Mouse (Mus musculus): ENCODE results near the gene Zdhhc17. TPM values are rescaled to one million over a fixed set of nuclear protein-coding genes. Genes with fewer than 3 reads are reported as not detected.

The Zdhhc17 gene
- polyA plus RNA-seq, 1 experiment from 2014 or later, result 23.2 TPM

GRCm38 (mm10) chr10:110997180-110997579 is 12.8 kb downstream of the Zdhhc17 start:
- H3K4me2 ChIP-seq (ENCODE audit: low read depth, low read length), result no peak overlapping the region
- no peaks in the 10 kb centered on the region for H3K9me3 ChIP-seq (replicated peaks; ENCODE audit: control insufficient read depth, low read length)
- H3K36me3 ChIP-seq (replicated peaks; ENCODE audit: control insufficient read depth, insufficient read depth, low read depth, low read length), result no peaks in the 10 kb centered on the region
- H3K27ac ChIP-seq (replicated peaks; ENCODE audit: low read depth, low read length), result no peak overlapping the region
- DNase-seq (ENCODE audit: low spot score), result no peak
- H3K4me3 ChIP-seq (ENCODE audit: low read depth, low read length), result no peak overlapping the region
- no peak for ATAC-seq (replicated peaks; ENCODE audit: insufficient number of reproducible peaks, low FRiP score, low TSS enrichment, low read depth)
- no peak overlapping the region for H3K9ac ChIP-seq (replicated peaks; ENCODE audit: low read length)
- no peaks in the 10 kb centered on the region for H3K27me3 ChIP-seq (ENCODE audit: control insufficient read depth, insufficient read depth, low read length)
- no peaks in the 10 kb centered on the region for H3K4me1 ChIP-seq (ENCODE audit: control insufficient read depth, insufficient read depth, low read length)
- WGBS, result 91% methylated on average over 6 of the region's 6 CpGs

DNA sequence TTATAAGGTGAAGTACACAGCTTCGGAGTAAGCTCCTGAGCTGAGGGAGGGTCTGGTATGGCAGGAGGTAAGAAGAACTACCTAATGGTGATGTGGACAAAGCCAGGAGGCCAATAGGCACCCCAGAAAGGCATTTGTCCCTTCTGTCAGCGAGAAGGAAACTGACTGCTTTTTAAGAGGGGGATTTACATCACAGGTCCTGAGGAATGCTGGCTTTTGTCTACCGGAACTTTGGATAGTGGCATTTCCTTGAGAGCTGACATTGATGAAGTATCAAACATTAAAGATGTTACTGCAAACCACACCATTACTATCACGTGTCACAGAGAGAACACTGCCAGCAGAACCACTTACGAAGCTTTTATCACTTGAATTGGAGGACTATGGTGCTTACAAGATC is 15.2 kb downstream of the Zdhhc17 start:
- no peaks in the 10 kb centered on the region for H3K36me3 ChIP-seq (replicated peaks; ENCODE audit: control insufficient read depth, insufficient read depth, low read depth, low read length)
- no peak overlapping the region for H3K27ac ChIP-seq (replicated peaks; ENCODE audit: low read depth, low read length)
- DNase-seq (ENCODE audit: low spot score) (no peak), ATAC-seq (replicated peaks; ENCODE audit: insufficient number of reproducible peaks, low FRiP score, low TSS enrichment, low read depth) (no peak)
- no peaks in the 10 kb centered on the region for H3K27me3 ChIP-seq (ENCODE audit: control insufficient read depth, insufficient read depth, low read length)
- H3K4me1 ChIP-seq (ENCODE audit: control insufficient read depth, insufficient read depth, low read length), result no peaks in the 10 kb centered on the region
- H3K4me2 ChIP-seq (ENCODE audit: low read depth, low read length), result no peak overlapping the region
- no peaks in the 10 kb centered on the region for H3K9me3 ChIP-seq (replicated peaks; ENCODE audit: control insufficient read depth, low read length)
- no peak overlapping the region for H3K9ac ChIP-seq (replicated peaks; ENCODE audit: low read length)
- H3K4me3 ChIP-seq (ENCODE audit: low read depth, low read length), result no peak overlapping the region
- whole genome bisulfite sequencing, result 78% methylated on average over 5 of the region's 5 CpGs

GRCm38 (mm10) chr10:110993249-110993648 is 16.7 kb downstream of the Zdhhc17 start:
- no peak for ATAC-seq (replicated peaks; ENCODE audit: insufficient number of reproducible peaks, low FRiP score, low TSS enrichment, low read depth)
- Histone ChIP-seq H3K36me3 (replicated peaks; ENCODE audit: control insufficient read depth, insufficient read depth, low read depth, low read length) (no peaks in the 10 kb centered on the region), H3K4me3 (ENCODE audit: low read depth, low read length) (no peak overlapping the region), H3K27me3 (ENCODE audit: control insufficient read depth, insufficient read depth, low read length) (no peaks in the 10 kb centered on the region), H3K9me3 (replicated peaks; ENCODE audit: control insufficient read depth, low read length) (no peaks in the 10 kb centered on the region), H3K4me2 (ENCODE audit: low read depth, low read length) (no peak overlapping the region), H3K9ac (replicated peaks; ENCODE audit: low read length) (no peak overlapping the region), H3K4me1 (ENCODE audit: control insufficient read depth, insufficient read depth, low read length) (no peaks in the 10 kb centered on the region), H3K27ac (replicated peaks; ENCODE audit: low read depth, low read length) (no peak overlapping the region)
- DNase-seq (ENCODE audit: low spot score), result no peak
- whole genome bisulfite sequencing, result 59% methylated on average over 5 of the region's 5 CpGs

DNA sequence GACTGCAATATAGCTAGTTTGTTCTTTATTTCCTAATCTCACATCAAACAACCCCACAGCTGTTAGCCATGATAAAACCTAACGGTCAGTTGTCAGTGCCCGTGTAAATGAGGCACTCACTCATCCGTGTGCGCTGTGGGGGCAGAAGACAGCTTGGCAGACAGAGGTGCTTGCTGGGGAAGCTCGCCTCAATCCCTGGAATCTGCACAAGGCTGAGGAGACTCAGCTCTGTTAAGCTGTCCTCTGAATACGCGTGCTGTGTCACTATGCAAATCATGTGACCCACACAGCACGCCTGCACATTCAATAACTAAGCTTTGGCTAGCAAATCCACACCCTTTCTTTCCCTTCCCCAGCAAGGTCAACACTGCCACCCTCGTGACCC is 17.9 kb downstream of the Zdhhc17 start:
- H3K27me3 ChIP-seq (ENCODE audit: control insufficient read depth, insufficient read depth, low read length), result no peaks in the 10 kb centered on the region
- ATAC-seq (replicated peaks; ENCODE audit: insufficient number of reproducible peaks, low FRiP score, low TSS enrichment, low read depth) (no peak), DNase-seq (ENCODE audit: low spot score) (no peak)
- no peaks in the 10 kb centered on the region for H3K4me1 ChIP-seq (ENCODE audit: control insufficient read depth, insufficient read depth, low read length)
- H3K4me3 ChIP-seq (ENCODE audit: low read depth, low read length), result no peak overlapping the region
- H3K36me3 ChIP-seq (replicated peaks; ENCODE audit: control insufficient read depth, insufficient read depth, low read depth, low read length), result no peaks in the 10 kb centered on the region
- no peak overlapping the region for H3K27ac ChIP-seq (replicated peaks; ENCODE audit: low read depth, low read length)
- no peak overlapping the region for H3K4me2 ChIP-seq (ENCODE audit: low read depth, low read length)
- no peak overlapping the region for H3K9ac ChIP-seq (replicated peaks; ENCODE audit: low read length)
- H3K9me3 ChIP-seq (replicated peaks; ENCODE audit: control insufficient read depth, low read length), result no peaks in the 10 kb centered on the region
- WGBS, result 58% methylated on average over 9 of the region's 9 CpGs

- H3K27ac ChIP-seq (replicated peaks; ENCODE audit: low read depth, low read length), result no peak overlapping the region
Observed at GRCm38 (mm10) chr10:110991307-110992046, 18.5 kb downstream of the Zdhhc17 start.

GRCm38 (mm10) chr10:110989729-110990128 is 20.2 kb downstream of the Zdhhc17 start:
- Histone ChIP-seq H3K9ac (replicated peaks; ENCODE audit: low read length) (no peak overlapping the region), H3K4me1 (ENCODE audit: control insufficient read depth, insufficient read depth, low read length) (no peaks in the 10 kb centered on the region), H3K27ac (replicated peaks; ENCODE audit: low read depth, low read length) (no peak overlapping the region), H3K9me3 (replicated peaks; ENCODE audit: control insufficient read depth, low read length) (no peaks in the 10 kb centered on the region), H3K4me2 (ENCODE audit: low read depth, low read length) (no peak overlapping the region), H3K27me3 (ENCODE audit: control insufficient read depth, insufficient read depth, low read length) (no peaks in the 10 kb centered on the region), H3K36me3 (replicated peaks; ENCODE audit: control insufficient read depth, insufficient read depth, low read depth, low read length) (no peaks in the 10 kb centered on the region), H3K4me3 (ENCODE audit: low read depth, low read length) (no peak overlapping the region)
- 69% methylated on average over 2 of the region's 2 CpGs for WGBS
- DNase-seq (ENCODE audit: low spot score), result peak; percentile 39
- ATAC-seq (replicated peaks; ENCODE audit: insufficient number of reproducible peaks, low FRiP score, low TSS enrichment, low read depth), result no peak

More at GRCm38 (mm10) chr10:110991307-110992046, 18.5 kb downstream of the Zdhhc17 start:
- Histone ChIP-seq H3K4me2 (ENCODE audit: low read depth, low read length) (no peak overlapping the region), H3K9ac (replicated peaks; ENCODE audit: low read length) (no peak overlapping the region), H3K4me3 (ENCODE audit: low read depth, low read length) (no peak overlapping the region), H3K36me3 (replicated peaks; ENCODE audit: control insufficient read depth, insufficient read depth, low read depth, low read length) (no peaks in the 10 kb centered on the region), H3K4me1 (ENCODE audit: control insufficient read depth, insufficient read depth, low read length) (no peaks in the 10 kb centered on the region), H3K9me3 (replicated peaks; ENCODE audit: control insufficient read depth, low read length) (no peaks in the 10 kb centered on the region), H3K27me3 (ENCODE audit: control insufficient read depth, insufficient read depth, low read length) (no peaks in the 10 kb centered on the region)
- 71% methylated on average over 6 of the region's 6 CpGs for WGBS
- ATAC-seq (replicated peaks; ENCODE audit: insufficient number of reproducible peaks, low FRiP score, low TSS enrichment, low read depth) (0 out of 2 replicates have a peak, but pooled peaks have one; percentile 48), DNase-seq (ENCODE audit: low spot score) (no peak)

- no peak for ATAC-seq (replicated peaks; ENCODE audit: insufficient number of reproducible peaks, low FRiP score, low TSS enrichment, low read depth)
- DNase-seq (ENCODE audit: low spot score), result no peak
- Histone ChIP-seq H3K9me3 (replicated peaks; ENCODE audit: control insufficient read depth, low read length) (no peaks in the 10 kb centered on the region), H3K4me1 (ENCODE audit: control insufficient read depth, insufficient read depth, low read length) (no peaks in the 10 kb centered on the region), H3K27me3 (ENCODE audit: control insufficient read depth, insufficient read depth, low read length) (no peaks in the 10 kb centered on the region), H3K27ac (replicated peaks; ENCODE audit: low read depth, low read length) (no peak overlapping the region), H3K4me3 (ENCODE audit: low read depth, low read length) (no peak overlapping the region), H3K4me2 (ENCODE audit: low read depth, low read length) (no peak overlapping the region), H3K9ac (replicated peaks; ENCODE audit: low read length) (no peak overlapping the region), H3K36me3 (replicated peaks; ENCODE audit: control insufficient read depth, insufficient read depth, low read depth, low read length) (no peaks in the 10 kb centered on the region)
- WGBS, result 94% methylated on average over 17 of the region's 17 CpGs
Observed at GRCm38 (mm10) chr10:110986682-110987081, 23.3 kb downstream of the Zdhhc17 start.

DNA sequence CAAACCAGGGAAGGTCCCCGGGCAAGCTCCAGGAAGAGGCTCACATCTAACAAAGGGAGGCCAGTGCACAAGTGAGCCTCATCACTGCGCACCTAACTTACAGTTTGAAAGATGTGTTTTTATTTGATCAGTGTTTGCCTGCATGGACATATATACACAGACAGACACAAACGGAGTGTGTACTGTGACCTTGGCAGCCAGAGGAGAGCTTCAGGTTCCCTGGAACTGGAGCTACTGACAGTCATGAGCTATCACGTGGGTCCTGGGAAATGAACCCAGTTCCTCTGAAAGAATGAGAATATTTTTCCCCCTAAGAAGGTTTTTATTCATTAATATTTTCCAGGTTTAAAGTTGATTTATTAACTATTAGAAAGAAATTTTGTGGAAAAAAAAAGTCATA is 27.2 kb downstream of the Zdhhc17 start:
- DNase-seq (ENCODE audit: low spot score), result no peak
- Histone ChIP-seq H3K9ac (replicated peaks; ENCODE audit: low read length) (no peak overlapping the region), H3K27ac (replicated peaks; ENCODE audit: low read depth, low read length) (no peak overlapping the region), H3K4me3 (ENCODE audit: low read depth, low read length) (no peak overlapping the region), H3K4me1 (ENCODE audit: control insufficient read depth, insufficient read depth, low read length) (no peaks in the 10 kb centered on the region), H3K36me3 (replicated peaks; ENCODE audit: control insufficient read depth, insufficient read depth, low read depth, low read length) (no peaks in the 10 kb centered on the region; the same call in 1 of the 2 replicates), H3K27me3 (ENCODE audit: control insufficient read depth, insufficient read depth, low read length) (no peaks in the 10 kb centered on the region), H3K9me3 (replicated peaks; ENCODE audit: control insufficient read depth, low read length) (no peaks in the 10 kb centered on the region), H3K4me2 (ENCODE audit: low read depth, low read length) (no peak overlapping the region)
- 88% methylated on average over 4 of the region's 4 CpGs for WGBS
- no peak for ATAC-seq (replicated peaks; ENCODE audit: insufficient number of reproducible peaks, low FRiP score, low TSS enrichment, low read depth)

Measured in embryonic facial prominence, embryonic 11.5 days (tissue).